Mouse (Mus musculus): ENCODE data around the gene Abcc12.

GRCm38 (mm10) chr8:86438133-86438982, 142.1 kb downstream of the Abcc12 start:
- TF ChIP-seq CTCF (IDR thresholded peaks at IDR 0.05; ENCODE audit: low read depth) = no peak
- no peak for TF ChIP-seq EP300 (IDR thresholded peaks at IDR 0.05; ENCODE audit: low read depth)

Data from liver, embryonic 14.5 days (tissue).